Mouse (Mus musculus) stomach, postnatal 0 days (tissue): Measurements from ENCODE around the gene Ctnna2.

Experiments
- CTCF ChIP-seq: IDR thresholded peaks from 2 replicates; pipeline ENCODE4 v1.5.1; 2016; ENCODE audit warnings: antibody characterized with exemption, low read depth, mild to moderate bottlenecking, moderate library complexity
- EP300 ChIP-seq: optimal IDR thresholded peaks from 2 replicates; pipeline ENCODE3; 2016; ENCODE audit warnings: antibody characterized with exemption

DNA sequence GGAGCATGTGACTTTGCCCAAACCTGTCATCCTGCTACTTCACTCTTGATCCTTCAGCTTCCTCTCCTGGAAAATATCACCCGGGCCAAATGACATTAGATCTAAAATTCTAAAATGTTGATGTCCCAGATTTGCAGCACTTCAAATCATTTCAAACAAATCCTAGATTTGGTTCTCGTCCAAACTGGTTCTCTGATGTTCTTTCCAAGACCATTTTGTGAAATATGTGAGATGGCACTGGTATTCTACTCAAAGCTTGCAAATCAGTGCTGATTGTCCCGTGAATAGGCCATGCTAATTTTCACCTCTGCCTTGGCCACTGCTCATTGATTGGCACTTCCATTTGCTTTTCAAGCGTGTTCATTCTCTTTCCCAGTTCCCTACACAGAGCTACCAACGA lies 571.0 kb downstream of the Ctnna2 start:
- no peak for TF ChIP-seq CTCF
- TF ChIP-seq EP300: no peak
